Mouse (Mus musculus) embryonic facial prominence, embryonic 10.5 days (tissue): ENCODE measurements around the gene Cept1. TPM values are rescaled to one million over a fixed set of nuclear protein-coding genes. Genes with fewer than 3 reads are reported as not detected.

Experiments
- DNase-seq: peaks from one replicate; pipeline ENCODE4 v3.0.0-alpha.2; 2017; ENCODE audit warnings: low spot score
- H3K27ac ChIP-seq: fragments of 300-500 bp; sonication (generic); replicated peaks from 2 replicates; pipeline ENCODE4 v1.5.1; 2016; ENCODE audit warnings: mild to moderate bottlenecking
- H3K27me3 ChIP-seq: fragments of 300-500 bp; sonication (generic); replicated peaks from 2 replicates; pipeline ENCODE4 v1.6.1; 2016; ENCODE audit warnings: low read depth, mild to moderate bottlenecking; ENCODE audit not compliant: poor library complexity, severe bottlenecking
- H3K36me3 ChIP-seq: fragments of 300-500 bp; sonication (generic); replicated peaks from 2 replicates; pipeline ENCODE4 v1.6.1; 2016; ENCODE audit warnings: mild to moderate bottlenecking, moderate library complexity
- H3K4me1 ChIP-seq: fragments of 300-500 bp; sonication (generic); 2 replicates; pipeline ENCODE4 v1.6.1; 2016
- H3K4me3 ChIP-seq: fragments of 300-500 bp; sonication (generic); 2 replicates; pipeline ENCODE4 v1.5.1; 2016; ENCODE audit warnings: mild to moderate bottlenecking, moderate library complexity
- H3K9me3 ChIP-seq: fragments of 300-500 bp; sonication (generic); 2 replicates; pipeline ENCODE4 v1.6.1; 2016; ENCODE audit warnings: mild to moderate bottlenecking
- WGBS: fragments of 180-500 bp; shearing (Covaris S2); methylation state at CpG from one replicate; pipeline ENCODE4 v1.1.7; 2016; 5-methylcytosine and 5-hydroxymethylcytosine counted together
- polyA plus RNA-seq: library from polyadenylated mRNA; unstranded; fragments of >200 nt; fragmentation: Nextera tagmentation; extraction: Ambion mirVana; gene quantifications from 2 replicates; pipeline ENCODE4 v1.2.1, GENCODE M21; 2016

Gene Cept1
- polyA plus RNA-seq, 1 experiment from 2014 or later = 39.5 TPM

- H3K27me3 ChIP-seq = no peaks in the 10 kb centered on the region
- WGBS = 88% methylated on average over 2 of the region's 2 CpGs
Measured at GRCm38 (mm10) chr3:106528032-106528431, 19.6 kb downstream of the Cept1 start.

GRCm38 (mm10) chr3:106526411-106526810 lies 21.2 kb downstream of the Cept1 start:
- Histone ChIP-seq H3K4me3 (no peak overlapping the region), H3K27ac (no peak overlapping the region), H3K9me3 (no peaks in the 10 kb centered on the region), H3K36me3 (peaks cover 3% of the 10 kb centered on the region; the same call in 1 of the 2 replicates), H3K4me1 (no peaks in the 10 kb centered on the region), H3K27me3 (no peaks in the 10 kb centered on the region)
- 84% methylated on average over 2 of the region's 2 CpGs for WGBS
- DNase-seq = no peak

More at GRCm38 (mm10) chr3:106528032-106528431, 19.6 kb downstream of the Cept1 start:
- no peak for DNase-seq
- Histone ChIP-seq H3K4me1 (no peaks in the 10 kb centered on the region), H3K36me3 (peaks cover 7% of the 10 kb centered on the region; the same call in 1 of the 2 replicates), H3K4me3 (no peak overlapping the region), H3K27ac (no peak overlapping the region), H3K9me3 (no peaks in the 10 kb centered on the region)

GRCm38 (mm10) chr3:106522730-106523129 lies 24.9 kb downstream of the Cept1 start:
- no peak for DNase-seq
- Histone ChIP-seq H3K9me3 (no peaks in the 10 kb centered on the region), H3K27me3 (no peaks in the 10 kb centered on the region), H3K27ac (no peak overlapping the region), H3K36me3 (peaks cover 3% of the 10 kb centered on the region; the same call in 1 of the 2 replicates), H3K4me3 (no peak overlapping the region), H3K4me1 (no peaks in the 10 kb centered on the region)
- WGBS = 91% methylated on average over 1 of the region's 1 CpGs

- DNase-seq = no peak
- H3K4me3 ChIP-seq = no peak overlapping the region
- peaks cover 2% of the 10 kb centered on the region; the same call in 1 of the 2 replicates for H3K36me3 ChIP-seq
- 91% methylated on average over 6 of the region's 6 CpGs for WGBS
- H3K9me3 ChIP-seq = no peaks in the 10 kb centered on the region
- H3K4me1 ChIP-seq = no peaks in the 10 kb centered on the region
- no peaks in the 10 kb centered on the region for H3K27me3 ChIP-seq
- no peak overlapping the region for H3K27ac ChIP-seq
Measured at GRCm38 (mm10) chr3:106515016-106515415, 32.6 kb downstream of the Cept1 start.

GRCm38 (mm10) chr3:106510669-106511068 lies 36.9 kb downstream of the Cept1 start:
- no peak for DNase-seq
- no peaks in the 10 kb centered on the region for H3K27me3 ChIP-seq
- no peaks in the 10 kb centered on the region for H3K9me3 ChIP-seq
- H3K4me3 ChIP-seq = no peak overlapping the region
- WGBS = 86% methylated on average over 1 of the region's 1 CpGs
- no peaks in the 10 kb centered on the region for H3K4me1 ChIP-seq
- no peak overlapping the region for H3K27ac ChIP-seq
- 0 out of 2 replicates have a peak, but pooled peaks cover 2% of the 10 kb centered on the region for H3K36me3 ChIP-seq

GRCm38 (mm10) chr3:106502892-106503291 lies 44.7 kb downstream of the Cept1 start:
- no peak for DNase-seq
- 95% methylated on average over 2 of the region's 2 CpGs for WGBS

GRCm38 (mm10) chr3:106500510-106500909 lies 47.1 kb downstream of the Cept1 start:
- Histone ChIP-seq H3K4me1 (no peaks in the 10 kb centered on the region), H3K4me3 (no peak overlapping the region), H3K27me3 (no peaks in the 10 kb centered on the region), H3K27ac (no peak overlapping the region), H3K36me3 (peaks cover 47% of the 10 kb centered on the region), H3K9me3 (no peaks in the 10 kb centered on the region)
- 95% methylated on average over 2 of the region's 2 CpGs for WGBS
- no peak for DNase-seq

More at GRCm38 (mm10) chr3:106502892-106503291, 44.7 kb downstream of the Cept1 start:
- H3K4me1 ChIP-seq = no peaks in the 10 kb centered on the region
- no peak overlapping the region for H3K27ac ChIP-seq
- H3K9me3 ChIP-seq = no peaks in the 10 kb centered on the region
- H3K4me3 ChIP-seq = no peak overlapping the region
- peaks cover 47% of the 10 kb centered on the region for H3K36me3 ChIP-seq
- no peaks in the 10 kb centered on the region for H3K27me3 ChIP-seq

- DNase-seq = no peak
- H3K36me3 ChIP-seq = peaks cover 20% of the 10 kb centered on the region
- 83% methylated on average over 3 of the region's 3 CpGs for WGBS
Measured at GRCm38 (mm10) chr3:106496996-106497395, 50.6 kb downstream of the Cept1 start.

GRCm38 (mm10) chr3:106496045-106496721 lies 51.4 kb downstream of the Cept1 start:
- H3K27me3 ChIP-seq = no peaks in the 10 kb centered on the region
- H3K36me3 ChIP-seq = peaks cover 12% of the 10 kb centered on the region
- H3K4me1 ChIP-seq = no peaks in the 10 kb centered on the region
- H3K27ac ChIP-seq = no peak overlapping the region
- no peak for DNase-seq
- H3K9me3 ChIP-seq = no peaks in the 10 kb centered on the region
- H3K4me3 ChIP-seq = no peak overlapping the region
- WGBS = 73% methylated on average over 4 of the region's 4 CpGs

More at GRCm38 (mm10) chr3:106496996-106497395, 50.6 kb downstream of the Cept1 start:
- H3K27me3 ChIP-seq = no peaks in the 10 kb centered on the region
- no peaks in the 10 kb centered on the region for H3K4me1 ChIP-seq
- no peaks in the 10 kb centered on the region for H3K9me3 ChIP-seq
- H3K4me3 ChIP-seq = no peak overlapping the region
- H3K27ac ChIP-seq = no peak overlapping the region

GRCm38 (mm10) chr3:106495346-106496044 lies 52.1 kb downstream of the Cept1 start:
- no peaks in the 10 kb centered on the region for H3K9me3 ChIP-seq
- peaks cover 5% of the 10 kb centered on the region for H3K36me3 ChIP-seq
- H3K4me3 ChIP-seq = no peak overlapping the region
- H3K4me1 ChIP-seq = no peaks in the 10 kb centered on the region
- H3K27me3 ChIP-seq = no peaks in the 10 kb centered on the region
- DNase-seq = no peak
- 96% methylated on average over 1 of the region's 1 CpGs for WGBS
- no peak overlapping the region for H3K27ac ChIP-seq

GRCm38 (mm10) chr3:106494417-106494950 lies 53.1 kb downstream of the Cept1 start:
- H3K36me3 ChIP-seq = peaks cover 4% of the 10 kb centered on the region; the same call in 1 of the 2 replicates
- H3K4me3 ChIP-seq = no peak overlapping the region
- no peaks in the 10 kb centered on the region for H3K4me1 ChIP-seq
- WGBS = 87% methylated on average over 1 of the region's 1 CpGs
- no peaks in the 10 kb centered on the region for H3K9me3 ChIP-seq
- H3K27me3 ChIP-seq = no peaks in the 10 kb centered on the region
- DNase-seq = no peak
- no peak overlapping the region for H3K27ac ChIP-seq

GRCm38 (mm10) chr3:106493882-106494281 lies 53.7 kb downstream of the Cept1 start:
- Histone ChIP-seq H3K9me3 (no peaks in the 10 kb centered on the region), H3K4me1 (no peaks in the 10 kb centered on the region), H3K27me3 (no peaks in the 10 kb centered on the region), H3K4me3 (no peak overlapping the region), H3K36me3 (peaks cover 3% of the 10 kb centered on the region; the same call in 1 of the 2 replicates), H3K27ac (no peak overlapping the region)
- no peak for DNase-seq
- 87% methylated on average over 3 of the region's 3 CpGs for WGBS
